Comparison of ENCODE assay signal across 8 mouse cellular contexts in genomic region chr19:47337743-47338142, GRCm38 (mm10).
DNase-seq lines count a peak whose midpoint lies in the region; ATAC-seq and TF ChIP-seq lines count a peak whose summit lies in the region.

No protein-coding gene starts in this region.

- no peaks in the 10 kb centered on the region for H3K9me3 ChIP-seq in hindbrain, embryonic 10.5 days
- no peaks in the 10 kb centered on the region for H3K9me3 ChIP-seq in lung, postnatal 0 days (ENCODE audit: low read length)

- H3K27ac ChIP-seq in hindbrain, embryonic 10.5 days, result peak overlapping the region; percentile 41; the same call in 1 of the 2 replicates
- H3K27ac ChIP-seq in lung, postnatal 0 days (ENCODE audit: low read length), result peak overlapping the region; percentile 45

- TF ChIP-seq CTCF in lung, postnatal 0 days (IDR thresholded peaks at IDR 0.05), result peak; percentile 98

- H3K9ac ChIP-seq in lung, postnatal 0 days (replicated peaks; ENCODE audit: low read depth), result no peak overlapping the region

- peak; percentile 91 for DNase-seq in MN1 (ENCODE audit: low spot score)
- peak; percentile 93 for DNase-seq in cerebellum, adult 8-10 months
- peak; percentile 93 for DNase-seq in hindbrain, embryonic 10.5 days (ENCODE audit: low spot score)
- DNase-seq in layer of hippocampus, adult 9-11 months, result peak; percentile 79
- DNase-seq in lung, postnatal 0 days (ENCODE audit: low spot score), result peak; percentile 95
- peak; percentile 95 for DNase-seq in ovary, postnatal 14 days (ENCODE audit: low spot score)
- peak; percentile 56 to 90 for DNase-seq in thymus, postnatal 10 days (ENCODE audit: low spot score in 2 of 2)

- H3K4me2 ChIP-seq in lung, postnatal 0 days (replicated peaks; ENCODE audit: low read depth, low read length), result 0 out of 2 replicates have a peak overlapping the region, but pooled peaks have one; percentile 6

- peak; percentile 66 for ATAC-seq in frontal cortex, adult (ENCODE audit: low TSS enrichment)
- peak; percentile 81 for ATAC-seq in lung, postnatal 0 days

- no peaks in the 10 kb centered on the region for H3K36me3 ChIP-seq in hindbrain, embryonic 10.5 days
- H3K36me3 ChIP-seq in lung, postnatal 0 days (ENCODE audit: insufficient read depth, low read length), result no peaks in the 10 kb centered on the region

- H3K4me3 ChIP-seq in hindbrain, embryonic 10.5 days, result peak overlapping the region; percentile 47
- H3K4me3 ChIP-seq in lung, postnatal 0 days (ENCODE audit: low read depth, low read length), result no peak overlapping the region

- H3K27me3 ChIP-seq in hindbrain, embryonic 10.5 days (ENCODE audit: insufficient read depth, poor library complexity, severe bottlenecking), result peaks cover 37% of the 10 kb centered on the region
- H3K27me3 ChIP-seq in lung, postnatal 0 days (replicated peaks; ENCODE audit: insufficient read depth, low read length), result no peaks in the 10 kb centered on the region

- WGBS in hindbrain, embryonic 10.5 days, result 29% methylated on average over 12 of the region's 12 CpGs
- WGBS in lung, postnatal 0 days, result 30% methylated on average over 12 of the region's 12 CpGs

- peaks cover 56% of the 10 kb centered on the region for H3K4me1 ChIP-seq in hindbrain, embryonic 10.5 days (replicated peaks)
- H3K4me1 ChIP-seq in lung, postnatal 0 days (ENCODE audit: insufficient read depth, low read depth, low read length), result peaks cover 4% of the 10 kb centered on the region; the same call in 1 of the 2 replicates

- peak; percentile 68; the same call in 1 of the 2 replicates for TF ChIP-seq EP300 in lung, postnatal 0 days (IDR thresholded peaks at IDR 0.05)
